Mouse (Mus musculus): Measurements from ENCODE around the gene Osbpl10.

DNA sequence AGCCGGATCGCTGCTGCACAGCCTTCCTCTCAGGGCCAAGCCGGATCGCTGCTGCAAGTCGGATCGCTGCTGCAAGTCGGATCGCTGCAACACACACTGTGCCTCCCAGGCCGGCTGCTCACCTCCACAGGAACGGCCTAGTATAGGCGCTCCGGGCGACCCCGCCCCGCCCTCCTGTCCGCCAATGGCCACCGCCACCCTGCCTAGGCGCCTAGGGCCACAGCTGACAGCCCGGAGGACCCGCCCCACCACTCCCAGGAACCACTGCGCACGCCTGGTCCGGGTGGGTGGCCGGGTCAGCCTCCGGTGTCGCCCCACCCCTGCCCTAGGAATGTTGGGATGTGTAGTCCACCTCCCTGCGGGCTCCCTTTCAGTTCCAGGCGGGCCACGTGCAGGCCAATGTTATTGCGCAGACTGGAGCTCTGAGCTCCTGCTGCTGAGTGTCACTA, 44.6 kb upstream of the Osbpl10 start, which contains the start of gene Gpd1l:
- TF ChIP-seq MAX (IDR thresholded peaks at IDR 0.05; ENCODE audit: low read length) (peak; percentile 50; the same call in 1 of the 2 replicates), TCF12 (IDR thresholded peaks at IDR 0.05; ENCODE audit: low read depth, low read length) (peak; percentile 61; the same call in 1 of the 2 replicates), RAD21 (IDR thresholded peaks at IDR 0.05; ENCODE audit: low read depth, low read length) (no peak), MAFK (IDR thresholded peaks at IDR 0.05; ENCODE audit: insufficient replicate concordance, low read length) (no peak)

All from CH12.LX (cell line).